Mouse (Mus musculus) heart, embryonic 16.5 days (tissue): Measurements from ENCODE around the gene B4galnt2. TPM values are rescaled to one million over a fixed set of nuclear protein-coding genes. Genes with fewer than 3 reads are reported as not detected.
"Not testable (repeated sequence)": the region's sequence is repeated elsewhere in the genome, so short reads cannot be mapped to it uniquely, and the experiment has no call there.

ENCODE experiments used
- ATAC-seq: fragments of 200-750 bp; cut with Nextera tagmentation; replicated peaks from 2 replicates; pipeline ENCODE4 v1.8.0; 2017; ENCODE audit warnings: moderate number of reproducible peaks; ENCODE audit not compliant: insufficient read depth, low FRiP score; ENCODE audit errors: extremely low read depth
- H3K27ac ChIP-seq: fragments of 300-500 bp; sonication (generic); 2 replicates; pipeline ENCODE4 v1.5.1; 2014; ENCODE audit warnings: mild to moderate bottlenecking, low read length, control low read depth, moderate library complexity
- H3K27me3 ChIP-seq: fragments of 300-500 bp; sonication (generic); 2 replicates; pipeline ENCODE4 v1.6.1; 2014; ENCODE audit warnings: low read length, mixed read lengths; ENCODE audit not compliant: control insufficient read depth, insufficient read depth
- H3K36me3 ChIP-seq: fragments of 300-500 bp; sonication (generic); 2 replicates; pipeline ENCODE4 v1.6.1; 2014; ENCODE audit not compliant: control insufficient read depth, insufficient read depth
- H3K4me1 ChIP-seq: fragments of 300-500 bp; sonication (generic); 2 replicates; pipeline ENCODE4 v1.6.1; 2014; ENCODE audit warnings: low read length, mixed read lengths; ENCODE audit not compliant: control insufficient read depth, insufficient read depth
- H3K4me2 ChIP-seq: fragments of 300-500 bp; sonication (generic); 2 replicates; pipeline ENCODE4 v1.6.1; 2014; ENCODE audit warnings: low read depth, mild to moderate bottlenecking, control low read depth, low read length
- H3K4me3 ChIP-seq: fragments of 300-500 bp; sonication (generic); 2 replicates; pipeline ENCODE4 v1.5.1; 2014; ENCODE audit warnings: mild to moderate bottlenecking, control low read depth, low read length
- H3K9ac ChIP-seq: fragments of 300-500 bp; sonication (generic); 2 replicates; pipeline ENCODE4 v1.6.1; 2014; ENCODE audit warnings: low read length, control low read depth
- H3K9me3 ChIP-seq: fragments of 300-500 bp; sonication (generic); replicated peaks from 2 replicates; pipeline ENCODE4 v1.6.1; 2016; ENCODE audit warnings: low read length; ENCODE audit not compliant: control insufficient read depth
- WGBS: fragments of 180-500 bp; shearing (Covaris S2); extraction: QIAGEN DNeasy Blood & Tissue Kit; methylation state at CpG from one replicate; pipeline ENCODE4 v1.1.7; 2014; 5-methylcytosine and 5-hydroxymethylcytosine counted together
- polyA plus RNA-seq: library from polyadenylated mRNA; unstranded; fragments of >200 nt; fragmentation: Nextera tagmentation; extraction: Ambion mirVana; gene quantifications from 2 replicates; pipeline ENCODE4 v1.2.1, GENCODE M21; 2015

B4galnt2 gene
- polyA plus RNA-seq, 1 experiment from 2014 or later: 1.1 TPM

- H3K9ac ChIP-seq, H3K27me3 ChIP-seq, H3K36me3 ChIP-seq, H3K27ac ChIP-seq, ATAC-seq, H3K4me2 ChIP-seq, H3K4me1 ChIP-seq, H3K4me3 ChIP-seq, H3K9me3 ChIP-seq: not testable (repeated sequence)
- 77% methylated on average over 8 of the region's 10 CpGs for WGBS
Observed at GRCm38 (mm10) chr11:95932168-95932567, 17.5 kb upstream of the B4galnt2 start.

- Histone ChIP-seq H3K9me3 (peaks cover 8% of the 10 kb centered on the region; the same call in 1 of the 2 replicates), H3K4me1 (no peaks in the 10 kb centered on the region), H3K4me2 (no peak overlapping the region), H3K9ac (no peak overlapping the region), H3K36me3 (no peaks in the 10 kb centered on the region), H3K4me3 (no peak overlapping the region), H3K27me3 (0 out of 2 replicates have a peak, but pooled peaks cover 4% of the 10 kb centered on the region), H3K27ac (no peak overlapping the region)
- no peak for ATAC-seq
- 70% methylated on average over 4 of the region's 4 CpGs for WGBS
Observed at GRCm38 (mm10) chr11:95926398-95926797, 11.7 kb upstream of the B4galnt2 start.

- 0 out of 2 replicates have a peak, but pooled peaks cover 4% of the 10 kb centered on the region for H3K27me3 ChIP-seq
- no peak overlapping the region for H3K27ac ChIP-seq
- no peak overlapping the region for H3K4me2 ChIP-seq
- 87% methylated on average over 5 of the region's 5 CpGs for WGBS
- H3K9me3 ChIP-seq: peaks cover 8% of the 10 kb centered on the region; the same call in 1 of the 2 replicates
- no peaks in the 10 kb centered on the region for H3K4me1 ChIP-seq
- H3K36me3 ChIP-seq: no peaks in the 10 kb centered on the region
- H3K9ac ChIP-seq: no peak overlapping the region
- H3K4me3 ChIP-seq: no peak overlapping the region
- no peak for ATAC-seq
Observed at GRCm38 (mm10) chr11:95925976-95926375, 11.3 kb upstream of the B4galnt2 start.

GRCm38 (mm10) chr11:95924215-95924614, 9.5 kb upstream of the B4galnt2 start:
- Histone ChIP-seq H3K9ac (no peak overlapping the region), H3K4me2 (no peak overlapping the region), H3K27me3 (0 out of 2 replicates have a peak, but pooled peaks cover 4% of the 10 kb centered on the region), H3K27ac (no peak overlapping the region), H3K9me3 (peaks cover 8% of the 10 kb centered on the region; the same call in 1 of the 2 replicates), H3K4me1 (no peaks in the 10 kb centered on the region), H3K4me3 (no peak overlapping the region), H3K36me3 (no peaks in the 10 kb centered on the region)
- 39% methylated on average over 2 of the region's 2 CpGs for WGBS
- ATAC-seq: no peak

GRCm38 (mm10) chr11:95923477-95923876, 8.8 kb upstream of the B4galnt2 start:
- not testable (repeated sequence) for H3K27me3 ChIP-seq, H3K4me3 ChIP-seq, H3K27ac ChIP-seq, H3K4me2 ChIP-seq, ATAC-seq, H3K4me1 ChIP-seq, H3K9ac ChIP-seq, H3K9me3 ChIP-seq, H3K36me3 ChIP-seq
- WGBS: 7% methylated on average over 4 of the region's 6 CpGs

- Histone ChIP-seq H3K4me2 (no peak overlapping the region), H3K27me3 (peaks cover 12% of the 10 kb centered on the region), H3K36me3 (no peaks in the 10 kb centered on the region), H3K9me3 (0 out of 2 replicates have a peak, but pooled peaks cover 3% of the 10 kb centered on the region), H3K4me1 (no peaks in the 10 kb centered on the region), H3K9ac (no peak overlapping the region), H3K4me3 (no peak overlapping the region), H3K27ac (no peak overlapping the region)
- no peak for ATAC-seq
- 66% methylated on average over 12 of the region's 12 CpGs for WGBS
Observed at GRCm38 (mm10) chr11:95921991-95922621, 7.4 kb upstream of the B4galnt2 start.

- Histone ChIP-seq H3K27me3 (peaks cover 48% of the 10 kb centered on the region), H3K4me2 (no peak overlapping the region), H3K4me3 (0 out of 2 replicates have a peak overlapping the region, but pooled peaks have one; percentile 9), H3K27ac (no peak overlapping the region), H3K9me3 (no peaks in the 10 kb centered on the region), H3K9ac (no peak overlapping the region), H3K36me3 (no peaks in the 10 kb centered on the region), H3K4me1 (peaks cover 16% of the 10 kb centered on the region)
- ATAC-seq: no peak
- WGBS: 7% methylated on average over 5 of the region's 5 CpGs
Observed at GRCm38 (mm10) chr11:95916426-95916825, 1.7 kb upstream of the B4galnt2 start.

- H3K27ac ChIP-seq: no peak overlapping the region
- H3K9me3 ChIP-seq: no peaks in the 10 kb centered on the region
- ATAC-seq: no peak
- no peaks in the 10 kb centered on the region for H3K36me3 ChIP-seq
- WGBS: 1% methylated on average over 28 of the region's 28 CpGs
- peaks cover 48% of the 10 kb centered on the region for H3K27me3 ChIP-seq
- peaks cover 16% of the 10 kb centered on the region for H3K4me1 ChIP-seq
- peak overlapping the region; percentile 48 for H3K4me3 ChIP-seq
- peak overlapping the region; percentile 53 for H3K4me2 ChIP-seq
- H3K9ac ChIP-seq: peak overlapping the region; percentile 31
Observed at GRCm38 (mm10) chr11:95915006-95915710, 467 bp upstream of the B4galnt2 start.

GRCm38 (mm10) chr11:95913959-95914566, 628 bp downstream of the B4galnt2 start:
- Histone ChIP-seq H3K4me3 (peak overlapping the region; percentile 48), H3K27ac (0 out of 2 replicates have a peak overlapping the region, but pooled peaks have one; percentile 12), H3K9me3 (no peaks in the 10 kb centered on the region), H3K9ac (peak overlapping the region; percentile 31; the same call in 1 of the 2 replicates), H3K36me3 (no peaks in the 10 kb centered on the region), H3K4me1 (peaks cover 16% of the 10 kb centered on the region), H3K4me2 (peak overlapping the region; percentile 53), H3K27me3 (peaks cover 48% of the 10 kb centered on the region)
- no peak for ATAC-seq
- 5% methylated on average over 14 of the region's 14 CpGs for WGBS
